Mouse (Mus musculus): ENCODE measurements at regions not wholly inside any gene's neighbourhood (a gene's known extent, or its start where the extent isn't known, plus 50 kb on each side); places are given as distances from the start of the nearest gene placed in this dataset.
A peak's percentile ranks its signal among the peaks of the same experiment; 100 is the strongest.

- no peak for DNase-seq
Measured at GRCm38 (mm10) chr4:30216086-30216485, 1403.2 kb downstream of the Epha7 start.

- DNase-seq, result no peak
Measured at GRCm38 (mm10) chr4:30227139-30227538, 1414.2 kb downstream of the Epha7 start.

- DNase-seq, result no peak
Measured at GRCm38 (mm10) chr4:30262101-30262500, 1449.2 kb downstream of the Epha7 start.

GRCm38 (mm10) chr4:30268026-30268425, 1455.1 kb downstream of the Epha7 start:
- DNase-seq, result peak; percentile 7

GRCm38 (mm10) chr4:30270000-30270399, 1457.1 kb downstream of the Epha7 start:
- no peak for DNase-seq

GRCm38 (mm10) chr4:30312438-30312837, 1499.5 kb downstream of the Epha7 start:
- no peak for DNase-seq

GRCm38 (mm10) chr4:30312956-30313355, 1500.0 kb downstream of the Epha7 start:
- no peak for DNase-seq

- no peak for DNase-seq
Measured at GRCm38 (mm10) chr4:30315348-30315747, 1502.4 kb downstream of the Epha7 start.

GRCm38 (mm10) chr4:30316995-30317394, 1504.1 kb downstream of the Epha7 start:
- DNase-seq, result no peak

GRCm38 (mm10) chr4:30320038-30320437, 1507.1 kb downstream of the Epha7 start:
- no peak for DNase-seq

GRCm38 (mm10) chr4:30347552-30347951, 1534.6 kb downstream of the Epha7 start:
- no peak for DNase-seq

Measured in right cerebral cortex, postnatal 4 days (tissue).